Mouse (Mus musculus) hindbrain, embryonic 14.5 days (tissue): ENCODE data around the gene Dynlt1a. TPM values are rescaled to one million over a fixed set of nuclear protein-coding genes. Genes with fewer than 3 reads are reported as not detected.
"Not testable (repeated sequence)": the region's sequence is repeated elsewhere in the genome, so short reads cannot be mapped to it uniquely, and the experiment has no call there.

Source experiments
- ATAC-seq: fragments of 200-750 bp; cut with Nextera tagmentation; 2 replicates; pipeline ENCODE4 v1.8.0; 2017; ENCODE audit warnings: moderate number of reproducible peaks, mild to moderate bottlenecking, moderate TSS enrichment, moderate library complexity; ENCODE audit not compliant: low FRiP score
- DNase-seq: peaks from one replicate; pipeline ENCODE4 v3.0.0-alpha.2; 2015; ENCODE audit warnings: low spot score
- H3K27ac ChIP-seq: fragments of 300-500 bp; sonication (generic); 2 replicates; pipeline ENCODE4 v1.5.1; 2014; ENCODE audit warnings: mild to moderate bottlenecking, moderate library complexity
- H3K27me3 ChIP-seq: fragments of 300-500 bp; sonication (generic); 2 replicates; pipeline ENCODE4 v1.6.1; 2014; ENCODE audit warnings: mild to moderate bottlenecking, low read length, mixed read lengths; ENCODE audit not compliant: control insufficient read depth, insufficient read depth
- H3K36me3 ChIP-seq: fragments of 300-500 bp; sonication (generic); replicated peaks from 2 replicates; pipeline ENCODE4 v1.6.1; 2014; ENCODE audit not compliant: control insufficient read depth, insufficient read depth
- H3K4me1 ChIP-seq: fragments of 300-500 bp; sonication (generic); replicated peaks from 2 replicates; pipeline ENCODE4 v1.6.1; 2014; ENCODE audit warnings: antibody characterized with exemption, low read length, mixed read lengths; ENCODE audit not compliant: control insufficient read depth, insufficient read depth
- H3K4me2 ChIP-seq: fragments of 300-500 bp; sonication (generic); replicated peaks from 2 replicates; pipeline ENCODE4 v1.6.1; 2014; ENCODE audit warnings: mild to moderate bottlenecking, moderate library complexity
- H3K4me3 ChIP-seq: fragments of 300-500 bp; sonication (generic); replicated peaks from 2 replicates; pipeline ENCODE4 v1.5.1; 2014; ENCODE audit warnings: mild to moderate bottlenecking, low read length
- H3K9ac ChIP-seq: fragments of 300-500 bp; sonication (generic); 2 replicates; pipeline ENCODE4 v1.6.1; 2014
- H3K9me3 ChIP-seq: fragments of 300-500 bp; sonication (generic); 2 replicates; pipeline ENCODE4 v1.6.1; 2016; ENCODE audit warnings: low read length; ENCODE audit not compliant: control insufficient read depth
- WGBS: fragments of 180-500 bp; shearing (Covaris S2); extraction: QIAGEN DNeasy Blood & Tissue Kit; methylation state at CpG from one replicate; pipeline ENCODE4 v1.1.7; 2014; 5-methylcytosine and 5-hydroxymethylcytosine counted together
- polyA plus RNA-seq: library from polyadenylated mRNA; unstranded; fragments of >200 nt; fragmentation: Nextera tagmentation; extraction: Ambion mirVana; gene quantifications from 2 replicates; pipeline ENCODE4 v1.2.1, GENCODE M21; 2014

The Dynlt1a gene
- polyA plus RNA-seq, 1 experiment from 2014 or later, result 51.5 TPM

DNA sequence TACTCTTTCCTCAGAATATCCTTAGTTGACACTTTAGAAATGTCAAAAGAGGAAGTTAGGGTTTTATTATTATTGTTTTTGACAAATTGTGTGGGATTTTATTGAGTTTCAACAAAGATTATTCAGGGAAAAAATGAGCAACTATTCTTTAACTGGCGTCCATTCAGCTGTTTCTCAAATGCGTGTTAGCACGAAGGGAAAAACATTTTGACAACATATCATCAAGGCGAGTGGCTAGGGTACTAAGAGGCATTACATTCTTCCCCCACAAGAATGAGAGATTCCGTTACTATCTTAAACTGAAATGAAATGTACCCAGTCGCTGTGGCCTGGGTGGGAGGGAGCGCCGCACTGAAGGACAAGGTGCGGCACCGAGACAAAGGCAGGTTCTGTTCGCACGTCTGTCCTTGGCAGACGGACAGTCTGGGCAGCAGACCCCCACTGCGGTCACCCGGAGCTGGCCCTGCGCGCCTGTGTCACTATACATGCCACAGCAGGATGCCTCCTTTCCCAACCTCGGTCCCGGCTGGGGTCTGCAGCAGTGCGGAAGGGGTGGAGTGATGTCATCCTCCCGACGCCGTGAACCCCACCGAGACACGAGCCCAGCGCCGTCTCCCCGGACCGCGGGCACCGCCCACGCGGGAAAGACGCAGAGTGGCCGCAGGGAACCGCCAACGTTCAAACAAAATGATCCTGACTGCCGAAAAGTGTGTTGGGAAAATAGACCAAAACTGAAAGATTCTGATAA lies 747 bp downstream of the Dynlt1a start:
- Histone ChIP-seq H3K4me3 (peak overlapping the region; percentile 36), H3K4me2 (peak overlapping the region; percentile 53), H3K9ac (peak overlapping the region; percentile 58), H3K27ac (peak overlapping the region; percentile 83)
- H3K27me3 ChIP-seq, H3K36me3 ChIP-seq, H3K9me3 ChIP-seq, H3K4me1 ChIP-seq: not testable (repeated sequence)
- WGBS, result 2% methylated on average over 36 of the region's 38 CpGs
- DNase-seq (peak; percentile 30), ATAC-seq (peak; percentile 47)

DNA sequence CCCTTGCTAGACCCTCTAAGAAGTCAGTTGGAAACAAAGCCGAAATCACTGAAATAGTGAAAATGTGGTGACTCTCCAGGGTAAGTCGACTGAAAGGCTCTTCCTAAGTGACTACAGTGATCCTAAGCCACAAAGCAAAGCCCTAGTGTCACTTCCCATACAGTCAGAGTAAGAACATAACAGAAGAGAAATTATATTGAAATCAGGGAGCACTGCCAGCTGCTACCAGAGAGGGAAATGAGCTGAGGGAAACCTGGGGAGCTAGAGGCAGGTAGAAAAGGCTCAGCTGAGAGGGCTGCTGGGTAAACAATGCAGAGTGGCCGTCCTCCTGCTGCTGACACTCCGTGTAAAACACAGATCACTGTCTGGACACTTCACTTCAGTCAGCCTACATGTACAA lies 1.6 kb downstream of the Dynlt1a start:
- H3K9me3 ChIP-seq, H3K9ac ChIP-seq, H3K27ac ChIP-seq, DNase-seq, H3K27me3 ChIP-seq, H3K4me3 ChIP-seq, H3K4me1 ChIP-seq, ATAC-seq, H3K36me3 ChIP-seq: not testable (repeated sequence)
- WGBS, result 10% methylated on average over 2 of the region's 4 CpGs
- H3K4me2 ChIP-seq, result 0 out of 2 replicates have a peak overlapping the region, but pooled peaks have one; percentile 53

GRCm38 (mm10) chr17:6314493-6314892 lies 2.8 kb downstream of the Dynlt1a start:
- ATAC-seq, H3K4me1 ChIP-seq, H3K4me2 ChIP-seq, H3K27me3 ChIP-seq, H3K36me3 ChIP-seq, H3K27ac ChIP-seq, H3K9ac ChIP-seq, DNase-seq, H3K4me3 ChIP-seq, H3K9me3 ChIP-seq: not testable (repeated sequence)
- WGBS, result 82% methylated on average over 2 of the region's 3 CpGs

GRCm38 (mm10) chr17:6312755-6313154 lies 4.5 kb downstream of the Dynlt1a start:
- not testable (repeated sequence) for H3K27me3 ChIP-seq
- WGBS, result 67% methylated on average over 3 of the region's 3 CpGs
- peak; percentile 20 for DNase-seq

GRCm38 (mm10) chr17:6311716-6312115 lies 5.6 kb downstream of the Dynlt1a start:
- not testable (repeated sequence) for H3K4me1 ChIP-seq, DNase-seq, H3K4me2 ChIP-seq, H3K27me3 ChIP-seq, ATAC-seq, H3K4me3 ChIP-seq, H3K36me3 ChIP-seq, H3K27ac ChIP-seq, H3K9ac ChIP-seq, H3K9me3 ChIP-seq
- WGBS, result 95% methylated on average over 7 of the region's 7 CpGs

More at GRCm38 (mm10) chr17:6312755-6313154, 4.5 kb downstream of the Dynlt1a start:
- ATAC-seq, H3K27ac ChIP-seq, H3K4me1 ChIP-seq, H3K4me3 ChIP-seq, H3K9me3 ChIP-seq, H3K4me2 ChIP-seq, H3K9ac ChIP-seq, H3K36me3 ChIP-seq: not testable (repeated sequence)

GRCm38 (mm10) chr17:6306503-6306902 lies 10.8 kb downstream of the Dynlt1a start:
- H3K4me1 ChIP-seq, H3K9ac ChIP-seq, ATAC-seq, H3K4me2 ChIP-seq, H3K27me3 ChIP-seq, DNase-seq, H3K27ac ChIP-seq, H3K4me3 ChIP-seq, H3K9me3 ChIP-seq, H3K36me3 ChIP-seq: not testable (repeated sequence)
- 98% methylated on average over 9 of the region's 13 CpGs for WGBS

- not testable (repeated sequence) for H3K4me3 ChIP-seq, H3K27ac ChIP-seq, H3K36me3 ChIP-seq, H3K9ac ChIP-seq, DNase-seq, H3K4me1 ChIP-seq, ATAC-seq, H3K9me3 ChIP-seq, H3K27me3 ChIP-seq, H3K4me2 ChIP-seq
- 87% methylated on average over 12 of the region's 12 CpGs for WGBS
Measured at GRCm38 (mm10) chr17:6305656-6306270, 11.5 kb downstream of the Dynlt1a start.

DNA sequence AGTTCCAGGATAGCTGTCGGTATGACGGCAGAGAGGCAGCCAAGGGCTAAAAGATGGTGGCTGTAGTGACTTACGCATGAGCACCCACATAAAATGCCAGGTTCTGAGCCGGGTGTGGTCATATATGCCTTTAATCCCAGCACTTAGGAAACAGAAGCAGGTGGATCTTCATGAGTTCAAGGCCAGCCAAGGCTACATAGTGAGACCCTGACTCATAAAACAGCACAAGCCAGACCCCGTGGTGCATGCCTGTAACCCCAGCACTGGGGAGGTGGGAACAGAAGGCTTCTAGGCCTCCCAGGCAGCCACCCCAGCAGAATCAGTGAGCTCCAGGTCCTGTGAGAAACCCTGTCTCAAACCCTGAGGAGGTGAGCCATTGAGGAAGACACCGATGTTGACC lies 12.4 kb downstream of the Dynlt1a start:
- DNase-seq, H3K9me3 ChIP-seq, H3K36me3 ChIP-seq, ATAC-seq, H3K4me2 ChIP-seq, H3K9ac ChIP-seq, H3K4me1 ChIP-seq, H3K27me3 ChIP-seq, H3K4me3 ChIP-seq, H3K27ac ChIP-seq: not testable (repeated sequence)
- WGBS, result 98% methylated on average over 5 of the region's 6 CpGs

DNA sequence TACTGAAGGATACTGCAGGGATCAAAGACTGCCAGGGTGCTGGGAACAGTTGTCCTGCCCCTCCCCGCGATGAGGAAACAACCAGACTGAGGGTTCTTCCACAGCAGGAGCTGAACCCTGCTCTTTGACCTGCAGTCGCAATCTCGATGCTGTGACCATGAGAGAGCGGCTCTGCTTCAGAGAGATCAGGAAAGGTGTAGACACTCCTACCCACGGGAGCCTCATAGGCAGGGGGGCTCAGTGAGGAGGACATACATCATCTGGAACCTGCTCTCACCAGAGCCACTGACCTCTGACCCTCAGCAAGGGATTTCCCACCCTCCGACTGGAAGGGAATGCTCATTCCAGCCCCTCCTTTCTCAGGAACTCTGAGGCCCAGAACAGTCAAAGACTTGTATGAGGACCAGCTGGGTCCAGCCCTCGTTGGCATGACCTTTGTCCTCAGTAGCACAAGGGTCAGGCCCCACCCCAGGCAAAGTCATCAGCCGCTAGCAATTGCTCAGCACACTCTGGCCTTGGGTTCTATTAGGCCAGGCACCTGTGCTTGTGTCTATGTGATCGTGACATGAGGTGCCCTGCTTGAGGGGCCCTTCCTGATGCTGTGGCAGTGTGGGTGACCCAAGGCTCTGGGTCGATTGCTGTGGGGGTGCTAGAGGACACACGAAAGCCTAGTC lies 17.0 kb downstream of the Dynlt1a start:
- H3K9me3 ChIP-seq, DNase-seq, ATAC-seq, H3K4me1 ChIP-seq, H3K9ac ChIP-seq, H3K27ac ChIP-seq, H3K36me3 ChIP-seq, H3K27me3 ChIP-seq, H3K4me2 ChIP-seq, H3K4me3 ChIP-seq: not testable (repeated sequence)
- WGBS, result 62% methylated on average over 6 of the region's 12 CpGs
